Mouse (Mus musculus): Measurements from ENCODE around the gene Gpr31b.
A peak's percentile ranks its signal among the peaks of the same experiment; 100 is the strongest.
"Not testable (repeated sequence)": the region's sequence is repeated elsewhere in the genome, so short reads cannot be mapped to it uniquely, and the experiment has no call there.

Gene Gpr31b

GRCm38 (mm10) chr17:13052124-13052813 is at the start of gene Gpr31b:
Gene Gpr31b, minus strand, starts transcription at chr17:13052296.
- ATAC-seq (ENCODE audit: low TSS enrichment) = not testable (repeated sequence)

- ATAC-seq (ENCODE audit: low TSS enrichment) = not testable (repeated sequence)
These were observed 40.9 kb upstream of the Gpr31b start for GRCm38 (mm10) chr17:13092960-13093359.

GRCm38 (mm10) chr17:13092100-13092764 is 40.1 kb upstream of the Gpr31b start:
- not testable (repeated sequence) for ATAC-seq (ENCODE audit: low TSS enrichment)

- ATAC-seq (ENCODE audit: low TSS enrichment) = not testable (repeated sequence)
These were observed 39.4 kb upstream of the Gpr31b start for GRCm38 (mm10) chr17:13091510-13091909.

- ATAC-seq (ENCODE audit: low TSS enrichment) = not testable (repeated sequence)
These were observed 17.1 kb upstream of the Gpr31b start for GRCm38 (mm10) chr17:13069227-13069626.

- not testable (repeated sequence) for ATAC-seq (ENCODE audit: low TSS enrichment)
These were observed 15.8 kb upstream of the Gpr31b start for GRCm38 (mm10) chr17:13067864-13068385.

GRCm38 (mm10) chr17:13062882-13063281 is 10.8 kb upstream of the Gpr31b start:
- ATAC-seq (ENCODE audit: low TSS enrichment) = not testable (repeated sequence)

GRCm38 (mm10) chr17:13060804-13061203 is 8.7 kb upstream of the Gpr31b start, which contains the start of gene Tcp10b:
Gene Tcp10b, plus strand, starts transcription at chr17:13061104.
- not testable (repeated sequence) for ATAC-seq (ENCODE audit: low TSS enrichment)

- ATAC-seq (ENCODE audit: low TSS enrichment) = peak; percentile 92
These were observed 8.0 kb downstream of the Gpr31b start for GRCm38 (mm10) chr17:13043846-13044673.

- ATAC-seq (ENCODE audit: low TSS enrichment) = not testable (repeated sequence)
These were observed 15.4 kb downstream of the Gpr31b start for GRCm38 (mm10) chr17:13036627-13037192.

GRCm38 (mm10) chr17:13013316-13013715 is 38.8 kb downstream of the Gpr31b start:
- ATAC-seq (ENCODE audit: low TSS enrichment) = no peak

GRCm38 (mm10) chr17:13009887-13010286 is 42.2 kb downstream of the Gpr31b start:
- no peak for ATAC-seq (ENCODE audit: low TSS enrichment)

GRCm38 (mm10) chr17:13008528-13008927 is 43.6 kb downstream of the Gpr31b start:
- no peak for ATAC-seq (ENCODE audit: low TSS enrichment)

GRCm38 (mm10) chr17:13007730-13008425 is 44.2 kb downstream of the Gpr31b start:
- ATAC-seq (ENCODE audit: low TSS enrichment) = peak; percentile 96

GRCm38 (mm10) chr17:13006984-13007383 is 45.1 kb downstream of the Gpr31b start:
- no peak for ATAC-seq (ENCODE audit: low TSS enrichment)

- not testable (repeated sequence) for ATAC-seq (ENCODE audit: low TSS enrichment)
These were observed 45.5 kb downstream of the Gpr31b start, which contains the start of gene Sod2 for GRCm38 (mm10) chr17:13006546-13006945. Gene Sod2, plus strand, starts transcription at chr17:13006846.

- ATAC-seq (ENCODE audit: low TSS enrichment) = not testable (repeated sequence)
These were observed 47.7 kb downstream of the Gpr31b start for GRCm38 (mm10) chr17:13004436-13004835.

GRCm38 (mm10) chr17:13002243-13002642 is 49.9 kb downstream of the Gpr31b start:
- ATAC-seq (ENCODE audit: low TSS enrichment) = not testable (repeated sequence)

Measured in frontal cortex, adult (tissue).